Mouse (Mus musculus) embryonic facial prominence, embryonic 15.5 days (tissue): Measurements from ENCODE around the gene Lrp1. TPM values are rescaled to one million over a fixed set of nuclear protein-coding genes. Genes with fewer than 3 reads are reported as not detected.
A peak's percentile ranks its signal among the peaks of the same experiment; 100 is the strongest.

Experiments used
- ATAC-seq: fragments of 200-750 bp; cut with Nextera tagmentation; 2 replicates; pipeline ENCODE4 v1.8.0; 2017; ENCODE audit warnings: low read depth, moderate TSS enrichment; ENCODE audit not compliant: insufficient number of reproducible peaks, low FRiP score, low TSS enrichment
- H3K27ac ChIP-seq: fragments of 300-500 bp; sonication (generic); replicated peaks from 2 replicates; pipeline ENCODE4 v1.5.1; 2015; ENCODE audit warnings: mild to moderate bottlenecking, inconsistent platforms
- H3K27me3 ChIP-seq: fragments of 300-500 bp; sonication (generic); 2 replicates; pipeline ENCODE4 v1.6.1; 2015; ENCODE audit warnings: inconsistent platforms
- H3K36me3 ChIP-seq: fragments of 300-500 bp; sonication (generic); 2 replicates; pipeline ENCODE4 v1.6.1; 2015; ENCODE audit warnings: mild to moderate bottlenecking, inconsistent platforms
- H3K4me1 ChIP-seq: fragments of 300-500 bp; sonication (generic); 2 replicates; pipeline ENCODE4 v1.6.1; 2015; ENCODE audit warnings: inconsistent platforms
- H3K4me2 ChIP-seq: fragments of 300-500 bp; sonication (generic); replicated peaks from 2 replicates; pipeline ENCODE4 v1.6.1; 2015; ENCODE audit warnings: mild to moderate bottlenecking, inconsistent platforms
- H3K4me3 ChIP-seq: fragments of 300-500 bp; sonication (generic); replicated peaks from 2 replicates; pipeline ENCODE4 v1.5.1; 2015; ENCODE audit warnings: mild to moderate bottlenecking, inconsistent platforms
- H3K9ac ChIP-seq: fragments of 300-500 bp; sonication (generic); 2 replicates; pipeline ENCODE4 v1.6.1; 2015; ENCODE audit warnings: inconsistent platforms
- H3K9me3 ChIP-seq: fragments of 300-500 bp; sonication (generic); replicated peaks from 2 replicates; pipeline ENCODE4 v1.6.1; 2016; ENCODE audit warnings: inconsistent platforms
- WGBS: fragments of 180-500 bp; shearing (Covaris S2); methylation state at CpG from one replicate; pipeline ENCODE4 v1.1.7; 2015; 5-methylcytosine and 5-hydroxymethylcytosine counted together
- polyA plus RNA-seq: library from polyadenylated mRNA; unstranded; fragments of >200 nt; fragmentation: Nextera tagmentation; extraction: Ambion mirVana; gene quantifications from 2 replicates; pipeline ENCODE4 v1.2.1, GENCODE M21; 2015

Lrp1 gene
- polyA plus RNA-seq = 161 and 163 TPM in 2 replicates

DNA sequence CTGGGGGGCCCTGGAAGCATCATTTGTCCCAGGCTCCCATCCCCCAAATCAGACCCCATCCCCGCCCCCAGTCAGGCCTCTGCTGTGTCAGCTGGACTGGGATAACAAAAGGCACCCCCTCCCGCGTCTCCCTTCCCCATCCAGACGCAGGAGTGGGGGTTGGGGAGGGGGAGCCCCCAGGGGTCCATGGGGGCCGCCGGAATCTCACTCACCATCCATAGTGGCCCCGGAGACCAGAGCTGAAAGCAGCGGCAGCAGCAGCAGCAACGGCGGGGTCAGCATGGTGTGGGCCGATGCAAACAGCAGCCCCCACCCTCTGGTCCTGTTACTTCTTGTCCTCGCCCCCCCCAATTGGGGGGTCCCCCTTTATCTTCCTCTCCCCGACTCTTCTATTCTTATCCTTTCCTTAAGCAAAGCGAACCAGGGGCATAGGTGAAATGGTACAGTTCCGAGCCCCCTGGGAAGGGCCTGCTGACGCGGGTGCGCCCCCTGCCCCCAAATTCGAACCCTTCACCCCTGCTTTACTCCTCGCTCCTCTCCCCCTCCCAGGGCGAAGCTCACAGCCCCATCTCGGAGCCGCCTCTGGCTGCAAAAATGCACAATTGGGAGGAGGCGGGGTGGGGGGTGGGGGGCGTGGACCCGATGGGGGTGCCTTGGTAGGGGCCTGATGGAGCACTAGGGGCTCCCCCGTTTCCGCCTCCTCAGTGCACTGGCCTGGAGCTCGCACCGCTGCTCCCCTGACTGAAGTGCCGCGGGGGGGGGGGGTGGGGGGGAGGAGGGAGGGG, at the start of gene Lrp1:
Gene Lrp1, minus strand, starts transcription at position 743 of the 785 bp plus-strand sequence.
- H3K27me3 ChIP-seq = no peaks in the 10 kb centered on the region
- peak within 1 kb of the TSS; percentile 74 for H3K4me3 ChIP-seq
- peaks cover 53% of the 10 kb centered on the region for H3K4me1 ChIP-seq
- peak within 1 kb of the TSS; percentile 80 for H3K4me2 ChIP-seq
- H3K9ac ChIP-seq = peak within 1 kb of the TSS; percentile 82
- H3K9me3 ChIP-seq = no peaks in the 10 kb centered on the region
- peak; percentile 79 for ATAC-seq
- no peaks in the 10 kb centered on the region for H3K36me3 ChIP-seq
- peak within 1 kb of the TSS; percentile 98 for H3K27ac ChIP-seq
- under 1% methylated on average over 26 of the region's 32 CpGs for WGBS

DNA sequence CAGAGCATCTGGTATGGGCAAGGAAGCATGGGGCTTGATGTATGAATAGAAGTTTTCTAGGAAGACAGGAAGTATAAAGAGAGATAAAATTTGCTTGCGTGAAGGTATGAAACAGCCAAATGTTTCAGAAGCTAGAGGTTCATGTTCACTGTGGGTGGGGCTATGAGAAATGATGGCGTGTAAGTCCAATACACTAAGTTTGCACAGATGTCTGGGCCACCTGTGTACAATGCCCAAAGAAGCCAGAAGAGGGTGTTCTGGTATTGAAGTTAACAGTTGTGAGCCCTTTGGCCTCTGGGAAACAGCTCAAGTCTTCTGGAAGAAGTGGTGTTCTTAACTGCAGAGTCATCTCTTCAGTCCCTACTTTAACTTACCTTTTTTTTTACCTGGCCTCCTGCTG, 49.2 kb upstream of the Lrp1 start:
- Histone ChIP-seq H3K9me3 (no peaks in the 10 kb centered on the region), H3K27me3 (no peaks in the 10 kb centered on the region), H3K4me2 (no peak overlapping the region), H3K27ac (no peak overlapping the region), H3K4me1 (peaks cover 39% of the 10 kb centered on the region), H3K4me3 (no peak overlapping the region), H3K36me3 (no peaks in the 10 kb centered on the region), H3K9ac (no peak overlapping the region)
- ATAC-seq = no peak
- WGBS = 80% methylated on average over 2 of the region's 2 CpGs

DNA sequence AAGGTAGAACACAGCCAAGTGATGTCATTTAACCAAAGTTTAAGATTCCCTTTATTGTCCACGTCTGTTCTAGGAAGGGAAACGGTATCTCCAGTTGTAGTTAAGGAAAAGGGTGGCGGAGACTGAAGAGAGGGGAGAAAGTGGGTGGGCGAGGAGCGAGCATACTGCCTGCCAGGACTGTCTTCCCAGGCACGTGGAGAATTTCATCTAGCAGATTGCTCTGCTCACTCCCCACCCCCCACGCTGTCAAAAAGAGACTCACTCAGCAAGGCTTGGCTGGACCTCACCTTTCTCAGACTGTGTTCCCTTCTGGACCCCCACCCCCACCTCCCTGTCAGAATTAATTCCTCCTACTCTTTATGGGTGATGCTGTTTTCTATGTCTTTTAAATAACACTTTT, 48.2 kb upstream of the Lrp1 start:
- H3K9me3 ChIP-seq = no peaks in the 10 kb centered on the region
- H3K36me3 ChIP-seq = peaks cover 4% of the 10 kb centered on the region
- no peak overlapping the region for H3K9ac ChIP-seq
- 7% methylated on average over 7 of the region's 7 CpGs for WGBS
- peak overlapping the region; percentile 80 for H3K4me2 ChIP-seq
- H3K4me3 ChIP-seq = peak overlapping the region; percentile 81
- no peak for ATAC-seq
- H3K27ac ChIP-seq = peak overlapping the region; percentile 99
- no peaks in the 10 kb centered on the region for H3K27me3 ChIP-seq
- H3K4me1 ChIP-seq = peaks cover 45% of the 10 kb centered on the region

DNA sequence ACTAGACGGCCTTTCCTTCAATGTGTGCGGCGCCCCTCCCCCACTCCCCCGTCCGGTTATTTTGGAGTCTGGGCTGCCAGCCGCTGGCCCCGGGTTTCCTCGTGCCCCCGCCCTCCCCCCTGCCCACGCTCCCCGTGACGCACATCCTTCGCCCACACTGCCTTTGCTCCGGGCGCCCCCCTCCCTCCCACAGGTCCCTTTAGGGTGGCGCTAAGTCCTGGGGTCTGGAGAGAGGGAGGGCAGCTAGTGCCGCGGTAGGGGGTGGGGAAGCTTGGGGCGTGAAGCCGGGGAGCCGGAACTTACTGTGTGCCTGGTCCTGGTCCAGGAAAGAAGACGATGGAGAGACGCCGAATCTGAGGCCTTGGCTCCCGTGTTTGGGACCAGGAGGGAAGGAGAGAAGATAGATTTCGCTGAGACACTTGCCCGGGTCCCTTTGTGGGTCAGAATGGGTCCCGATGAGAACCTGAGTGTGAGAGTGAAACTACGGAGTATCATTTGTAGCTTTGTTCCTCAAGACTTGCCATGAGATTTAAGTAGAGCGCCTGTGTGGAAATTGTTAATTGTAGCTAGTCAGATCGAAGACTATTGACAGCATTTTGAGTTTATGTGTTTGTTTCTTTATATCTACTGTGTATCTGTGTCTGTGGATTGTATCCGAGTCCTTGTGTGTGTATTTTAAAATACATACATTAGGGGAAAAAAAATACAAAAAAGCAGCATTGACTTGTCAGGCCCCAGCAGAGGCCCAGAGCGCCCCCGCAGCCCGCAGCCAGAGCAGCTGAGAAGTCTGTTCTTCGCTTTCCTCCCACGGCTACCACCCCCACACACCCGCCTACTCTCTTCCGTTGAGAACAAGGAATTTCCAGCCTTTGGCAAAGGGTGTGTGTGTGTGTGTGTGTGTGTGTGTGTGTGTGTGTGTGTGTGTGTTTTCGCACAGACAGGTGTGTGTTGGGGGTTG, 47.4 kb upstream of the Lrp1 start, which contains the start of gene Nab2:
Gene Nab2, minus strand, starts transcription at position 476 of the 958 bp plus-strand sequence.
- peaks cover 12% of the 10 kb centered on the region for H3K36me3 ChIP-seq
- H3K4me1 ChIP-seq = peaks cover 53% of the 10 kb centered on the region
- peak within 1 kb of the TSS; percentile 80 for H3K4me2 ChIP-seq
- H3K4me3 ChIP-seq = peak within 1 kb of the TSS; percentile 81
- peak; percentile 59 for ATAC-seq
- H3K9ac ChIP-seq = peak within 1 kb of the TSS; percentile 87
- no peaks in the 10 kb centered on the region for H3K27me3 ChIP-seq
- H3K27ac ChIP-seq = peak within 1 kb of the TSS; percentile 99
- under 1% methylated on average over 38 of the region's 40 CpGs for WGBS
- H3K9me3 ChIP-seq = no peaks in the 10 kb centered on the region

DNA sequence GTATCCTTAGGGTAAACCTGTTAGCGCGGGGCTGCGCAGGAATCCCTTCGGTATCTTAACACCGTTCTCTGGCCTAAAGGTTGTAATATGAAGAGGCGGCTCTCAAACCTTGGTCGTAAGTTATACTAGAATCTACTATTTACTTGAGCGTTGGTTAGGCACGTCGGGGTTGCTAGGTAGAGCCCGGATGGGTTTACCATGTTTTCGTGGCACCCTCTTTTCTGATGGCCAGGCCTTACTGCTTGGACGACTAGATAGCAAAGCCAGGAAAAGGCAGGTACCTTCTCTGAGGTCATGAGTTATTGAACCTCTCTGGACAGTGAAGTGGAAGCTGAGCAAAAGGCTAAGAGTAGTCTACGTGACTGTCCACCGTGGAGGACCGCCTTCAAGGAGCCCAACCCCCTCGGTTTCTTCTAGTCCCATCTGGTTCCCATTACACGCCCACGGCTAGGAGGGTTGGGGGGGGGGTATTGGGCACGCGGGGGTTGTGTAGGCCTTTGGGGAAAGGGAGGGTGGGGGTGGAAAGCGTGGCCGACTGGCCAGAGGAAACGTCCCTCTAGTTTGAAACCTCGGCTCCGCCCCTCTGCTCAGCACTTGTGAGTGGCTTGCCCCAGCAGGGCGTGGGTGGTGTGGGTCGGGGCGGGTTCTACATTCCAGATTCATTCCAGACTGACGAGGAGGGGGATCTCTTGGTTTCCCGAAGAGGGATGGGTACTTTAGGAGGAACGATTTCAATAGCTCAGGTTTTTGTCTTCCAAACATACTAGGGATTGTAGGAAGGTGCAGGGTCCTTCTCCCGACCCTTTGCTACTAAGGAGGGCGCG, 46.5 kb upstream of the Lrp1 start:
- peak overlapping the region; percentile 81 for H3K4me3 ChIP-seq
- peaks cover 62% of the 10 kb centered on the region for H3K4me1 ChIP-seq
- peaks cover 21% of the 10 kb centered on the region for H3K36me3 ChIP-seq
- ATAC-seq = peak; percentile 84
- no peaks in the 10 kb centered on the region for H3K27me3 ChIP-seq
- H3K27ac ChIP-seq = peak overlapping the region; percentile 99
- H3K9ac ChIP-seq = peak overlapping the region; percentile 87
- WGBS = under 1% methylated on average over 35 of the region's 35 CpGs
- no peaks in the 10 kb centered on the region for H3K9me3 ChIP-seq
- H3K4me2 ChIP-seq = peak overlapping the region; percentile 80

DNA sequence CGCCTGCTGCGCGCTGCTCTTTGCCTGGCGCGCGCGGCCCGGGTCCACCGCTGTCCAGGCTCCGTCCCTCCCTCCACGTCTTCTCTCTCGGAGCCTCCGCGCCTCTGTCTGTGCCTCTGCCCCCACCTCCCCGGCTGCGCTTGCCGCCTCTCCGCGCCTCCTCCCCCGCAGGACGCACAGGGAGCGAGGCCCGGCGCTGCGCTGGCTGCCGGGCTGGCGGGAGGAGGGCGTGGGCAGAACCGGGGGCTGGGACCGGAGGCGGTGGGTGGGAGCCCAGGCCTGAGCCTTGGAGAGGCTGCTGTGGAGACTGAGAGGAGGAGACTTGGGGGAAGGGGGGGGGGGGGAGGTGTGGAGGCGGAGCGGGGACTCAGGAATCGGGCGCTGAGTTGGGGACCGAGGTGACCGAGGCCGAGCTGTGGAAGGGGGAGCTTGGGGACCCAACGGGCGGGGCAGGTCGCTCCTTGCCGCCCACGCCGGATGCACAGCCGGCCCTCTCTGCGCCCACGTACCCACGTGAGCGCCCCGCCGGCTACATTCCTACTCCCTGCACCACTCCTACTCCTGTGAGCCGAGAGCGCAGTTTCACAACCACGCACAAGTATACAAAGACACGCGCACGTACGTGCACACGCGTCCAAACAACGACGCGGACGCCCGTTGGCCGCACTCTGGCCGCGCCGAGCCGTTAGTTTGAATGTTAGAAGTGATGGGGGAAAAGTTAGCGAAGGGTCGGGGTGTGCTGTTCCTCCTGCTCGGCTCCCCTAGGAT, 45.7 kb upstream of the Lrp1 start, which contains the start of gene Nemp1:
Gene Nemp1, plus strand, starts transcription at position 401 of the 768 bp plus-strand sequence.
- H3K4me3 ChIP-seq = peak within 1 kb of the TSS; percentile 81
- peaks cover 25% of the 10 kb centered on the region for H3K36me3 ChIP-seq
- H3K9me3 ChIP-seq = no peaks in the 10 kb centered on the region
- peaks cover 70% of the 10 kb centered on the region for H3K4me1 ChIP-seq
- H3K4me2 ChIP-seq = peak within 1 kb of the TSS; percentile 80
- peak within 1 kb of the TSS; percentile 99 for H3K27ac ChIP-seq
- H3K9ac ChIP-seq = peak within 1 kb of the TSS; percentile 87
- ATAC-seq = peak; percentile 80
- 2% methylated on average over 65 of the region's 73 CpGs for WGBS
- no peaks in the 10 kb centered on the region for H3K27me3 ChIP-seq

DNA sequence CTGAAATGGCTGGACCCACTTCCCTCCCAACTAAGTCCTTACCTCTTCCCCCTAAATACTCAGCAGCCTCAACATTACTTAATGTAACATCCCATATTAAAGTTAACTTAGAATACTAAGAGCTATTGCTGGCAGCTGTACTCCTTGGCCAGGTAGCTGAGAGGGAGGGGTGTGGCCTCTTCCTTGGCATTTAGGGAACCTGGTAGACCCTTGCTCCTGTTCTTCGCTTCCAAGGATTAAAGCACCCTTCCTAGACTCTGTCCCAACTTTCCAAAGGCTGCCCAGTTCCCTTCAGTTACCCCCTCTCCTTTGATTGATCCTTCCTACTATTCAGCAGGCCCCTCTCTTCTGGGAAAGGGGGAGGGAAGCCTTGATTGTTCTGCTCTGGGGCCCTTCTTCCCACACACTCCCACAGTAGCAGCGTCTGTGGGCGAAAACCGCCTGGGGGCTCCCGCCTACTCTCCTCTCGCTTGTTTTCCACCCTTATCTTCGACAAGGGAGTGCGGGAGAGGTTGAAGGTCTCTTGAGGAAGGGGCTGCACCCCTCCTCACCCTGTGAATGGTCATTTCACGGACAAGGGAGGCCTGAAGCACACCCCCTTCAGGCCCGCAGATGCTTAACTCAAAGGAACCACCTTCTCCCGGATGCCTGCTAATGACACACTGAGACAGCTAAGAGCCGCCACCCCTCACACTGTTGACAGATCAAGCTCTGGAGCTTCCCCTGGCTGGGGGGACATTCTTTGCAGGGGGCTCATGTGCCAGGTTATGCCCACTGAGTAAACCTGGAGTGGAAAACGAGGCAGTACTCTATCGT, 44.6 kb upstream of the Lrp1 start:
- WGBS = 4% methylated on average over 14 of the region's 14 CpGs
- peaks cover 81% of the 10 kb centered on the region for H3K4me1 ChIP-seq

DNA sequence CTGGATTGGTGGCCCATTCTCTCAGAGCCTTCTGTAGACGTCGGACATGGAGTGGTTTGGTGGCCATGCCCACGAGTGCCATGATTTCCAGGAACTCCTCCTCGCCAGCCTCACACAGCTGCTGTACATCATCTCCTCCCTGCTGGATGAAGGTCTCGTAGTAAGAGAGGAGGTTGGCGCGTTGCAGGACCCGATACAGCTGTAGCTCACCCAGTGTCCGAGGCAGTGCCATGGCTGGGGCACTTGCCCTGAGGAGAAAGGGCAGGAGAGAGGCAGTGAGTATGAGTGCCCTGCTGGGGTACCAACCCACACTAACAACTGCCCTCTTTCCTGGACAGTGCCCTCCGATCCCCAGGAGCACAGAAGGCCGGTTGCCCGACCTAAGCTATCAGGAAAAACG, 43.9 kb upstream of the Lrp1 start:
- Histone ChIP-seq H3K36me3 (peaks cover 43% of the 10 kb centered on the region), H3K4me1 (peaks cover 81% of the 10 kb centered on the region), H3K4me3 (peak overlapping the region; percentile 81), H3K27me3 (no peaks in the 10 kb centered on the region), H3K9ac (peak overlapping the region; percentile 87; the same call in 1 of the 2 replicates), H3K27ac (peak overlapping the region; percentile 99), H3K9me3 (no peaks in the 10 kb centered on the region), H3K4me2 (peak overlapping the region; percentile 80)
- WGBS = 28% methylated on average over 13 of the region's 13 CpGs
- ATAC-seq = no peak

More for the DNA sequence above, 44.6 kb upstream of the Lrp1 start:
- H3K9ac ChIP-seq = peak overlapping the region; percentile 87
- H3K4me2 ChIP-seq = peak overlapping the region; percentile 80
- no peaks in the 10 kb centered on the region for H3K27me3 ChIP-seq
- H3K4me3 ChIP-seq = peak overlapping the region; percentile 81
- peaks cover 37% of the 10 kb centered on the region for H3K36me3 ChIP-seq
- no peaks in the 10 kb centered on the region for H3K9me3 ChIP-seq
- peak overlapping the region; percentile 99 for H3K27ac ChIP-seq
- ATAC-seq = no peak

DNA sequence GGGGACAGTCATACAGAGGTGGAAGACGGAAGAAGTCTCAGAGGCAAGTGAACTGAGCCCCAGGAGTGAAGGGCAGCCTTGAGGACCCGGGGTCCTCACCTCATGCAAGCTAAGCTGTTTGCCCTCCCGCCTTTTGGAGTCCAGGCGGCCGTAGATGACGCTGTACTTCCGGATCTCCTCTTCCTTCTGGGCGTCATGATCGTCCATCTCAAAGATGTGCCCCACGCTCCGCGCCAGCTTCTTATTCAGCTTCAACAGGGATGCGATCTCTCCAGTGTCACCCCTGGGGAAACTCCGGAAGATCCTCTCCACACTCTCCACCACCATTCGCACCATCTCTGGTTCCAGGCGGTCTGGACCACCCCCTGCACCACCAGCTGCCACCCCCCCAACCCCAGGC, 43.2 kb upstream of the Lrp1 start:
- H3K27ac ChIP-seq = peak overlapping the region; percentile 99
- H3K9ac ChIP-seq = 0 out of 2 replicates have a peak overlapping the region, but pooled peaks have one; percentile 13
- H3K27me3 ChIP-seq = no peaks in the 10 kb centered on the region

More for the DNA sequence above, 43.2 kb upstream of the Lrp1 start:
- Histone ChIP-seq H3K36me3 (peaks cover 48% of the 10 kb centered on the region), H3K4me3 (peak overlapping the region; percentile 81), H3K9me3 (no peaks in the 10 kb centered on the region), H3K4me2 (peak overlapping the region; percentile 80), H3K4me1 (peaks cover 78% of the 10 kb centered on the region)
- 25% methylated on average over 16 of the region's 16 CpGs for WGBS
- no peak for ATAC-seq
